Mouse (Mus musculus) c-Kit-positive CD71-positive TER-119-positive erythroid progenitor cells, embryonic 14.5 days (primary cell): ENCODE measurements at regions not wholly inside any gene's neighbourhood (a gene's known extent, or its start where the extent isn't known, plus 50 kb on each side); places are given as distances from the start of the nearest gene placed in this dataset.

Experiments used
- DNase-seq: peaks from one replicate; pipeline ENCODE4 v3.0.0-alpha.2; 2013; ENCODE audit warnings: low spot score

- no peak for DNase-seq
These were observed 79.8 kb upstream of the Hmga2 start for GRCm38 (mm10) chr10:120556116-120556515.

GRCm38 (mm10) chr10:120553097-120553453 lies 76.8 kb upstream of the Hmga2 start:
- no peak for DNase-seq

- no peak for DNase-seq
These were observed 76.2 kb upstream of the Hmga2 start for GRCm38 (mm10) chr10:120552341-120553096.

- no peak for DNase-seq
These were observed 75.6 kb upstream of the Hmga2 start for GRCm38 (mm10) chr10:120551851-120552281.

- DNase-seq, result no peak
These were observed 70.9 kb upstream of the Hmga2 start for GRCm38 (mm10) chr10:120547164-120547563.

- DNase-seq, result no peak
These were observed 65.3 kb upstream of the Hmga2 start for GRCm38 (mm10) chr10:120541618-120542017.

GRCm38 (mm10) chr10:120538561-120538960 lies 62.3 kb upstream of the Hmga2 start:
- DNase-seq, result no peak

- no peak for DNase-seq
These were observed 52.1 kb upstream of the Hmga2 start for GRCm38 (mm10) chr10:120528406-120528805.

- DNase-seq, result no peak
These were observed 51.7 kb upstream of the Hmga2 start for GRCm38 (mm10) chr10:120527951-120528350.

GRCm38 (mm10) chr10:120526991-120527390 lies 50.7 kb upstream of the Hmga2 start:
- no peak for DNase-seq
